Mouse (Mus musculus) E14TG2a.4 (cell line): Measurements from ENCODE around the gene Slc22a20.

Experiments used
- CTCF ChIP-seq: conservative IDR thresholded peaks from 2 replicates; pipeline ENCODE4 v1.5.1; 2014; ENCODE audit warnings: low read length
- NANOG ChIP-seq: IDR thresholded peaks from 2 replicates; pipeline ENCODE4 v1.6.1; 2014; ENCODE audit warnings: borderline replicate concordance, low read length, mixed read lengths
- POU5F1 ChIP-seq: IDR thresholded peaks from 2 replicates; pipeline ENCODE4 v1.6.1; 2014; ENCODE audit warnings: low read length, borderline replicate concordance

GRCm38 (mm10) chr19:5975112-5975511 is 10.8 kb downstream of the Slc22a20 start:
- TF ChIP-seq CTCF, result no peak
- TF ChIP-seq NANOG, result no peak
- TF ChIP-seq POU5F1, result no peak
